Mouse (Mus musculus): ENCODE data around the gene Art3. TPM values are rescaled to one million over a fixed set of nuclear protein-coding genes. Genes with fewer than 3 reads are reported as not detected.
"Not testable (repeated sequence)": the region's sequence is repeated elsewhere in the genome, so short reads cannot be mapped to it uniquely, and the experiment has no call there.

Art3 gene
- total RNA-seq, 2 experiments from 2014 or later = 6.7 to 9.5 TPM

DNA sequence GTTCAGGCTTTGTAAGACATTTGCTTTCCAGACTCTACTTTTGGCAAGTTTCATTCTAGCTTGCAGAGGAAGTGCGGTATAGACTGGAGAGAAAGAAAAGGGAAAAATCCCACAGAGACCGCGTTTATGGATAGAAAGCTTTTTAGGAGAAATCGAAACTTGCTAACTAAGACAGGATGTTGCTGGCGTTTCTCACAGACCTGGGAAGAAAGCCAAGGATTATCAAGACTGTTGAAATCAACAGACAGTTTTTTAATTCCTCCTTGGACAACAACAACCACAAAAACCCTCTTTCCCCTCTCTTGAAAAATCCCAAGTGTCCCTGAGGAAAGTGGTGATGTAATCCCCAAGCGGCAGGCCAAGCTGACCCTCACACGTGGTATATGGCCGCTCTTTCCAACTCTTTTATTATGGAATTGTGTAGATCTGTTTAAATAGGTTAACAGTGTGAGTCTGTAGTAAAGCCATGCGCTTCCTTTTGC lies 773 bp downstream of the Art3 start:
- no peak for DNase-seq (ENCODE audit: low spot score in 2 of 2)

DNA sequence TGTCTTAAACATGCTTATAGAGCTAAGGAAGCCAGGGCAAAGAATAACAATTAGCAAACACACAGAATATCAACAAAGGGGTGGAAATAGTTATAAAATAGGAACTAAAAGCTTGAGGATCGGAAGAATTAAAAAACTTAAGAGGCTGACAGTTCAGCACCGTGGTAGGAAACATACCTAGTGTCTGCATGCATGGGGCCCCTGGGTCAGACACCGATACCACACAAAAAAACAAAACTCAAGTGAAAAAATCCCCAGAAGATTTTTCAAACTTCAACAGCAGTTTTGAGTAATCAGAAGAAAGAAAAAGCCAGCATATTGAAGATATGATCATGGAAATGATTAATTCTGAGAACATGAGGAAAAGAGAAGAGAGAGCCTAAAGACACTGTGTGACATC lies 5.1 kb downstream of the Art3 start:
- DNase-seq (ENCODE audit: low spot score in 2 of 2) = no peak

DNA sequence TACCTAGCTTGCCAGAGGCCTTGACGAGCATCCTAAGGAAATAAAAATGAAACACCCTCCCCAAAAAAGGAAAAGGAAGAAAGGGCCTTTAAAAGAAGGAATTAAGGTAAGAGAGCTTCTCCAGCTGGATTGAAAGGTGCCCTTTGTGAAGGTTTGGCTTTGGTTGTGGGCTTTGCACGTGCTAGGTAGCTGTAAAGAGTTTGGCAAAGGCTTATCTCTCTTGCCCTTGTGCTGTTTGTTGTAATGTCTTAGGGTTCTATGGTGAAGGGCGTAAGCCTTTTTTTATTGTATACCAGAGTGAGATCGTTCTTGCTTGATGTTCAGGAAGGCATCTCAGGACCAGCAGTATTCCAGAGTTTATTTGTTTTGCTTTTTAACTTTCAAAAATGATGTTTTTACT lies 9.0 kb downstream of the Art3 start:
- DNase-seq (ENCODE audit: low spot score in 2 of 2) = no peak

DNA sequence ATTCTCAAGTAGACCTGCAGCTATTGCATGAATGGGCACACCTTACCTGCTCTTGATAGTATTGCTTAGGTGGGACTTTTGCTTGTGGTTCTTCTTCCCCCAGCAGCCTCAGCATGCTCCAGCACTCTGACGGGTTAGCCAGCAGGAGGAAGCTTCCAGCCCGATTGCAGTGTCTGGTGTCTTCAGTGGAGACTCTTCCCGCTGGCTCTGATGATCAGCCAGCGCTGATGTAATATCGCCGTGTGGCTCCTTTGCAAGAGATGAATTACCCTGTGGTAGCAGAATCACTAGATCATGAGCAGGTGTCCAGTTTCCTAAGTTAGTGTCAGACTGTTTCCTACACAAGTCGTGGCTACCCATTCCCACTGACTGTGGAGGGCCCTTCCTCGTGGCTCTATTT lies 13.4 kb downstream of the Art3 start:
- no peak for DNase-seq (ENCODE audit: low spot score in 2 of 2)

DNA sequence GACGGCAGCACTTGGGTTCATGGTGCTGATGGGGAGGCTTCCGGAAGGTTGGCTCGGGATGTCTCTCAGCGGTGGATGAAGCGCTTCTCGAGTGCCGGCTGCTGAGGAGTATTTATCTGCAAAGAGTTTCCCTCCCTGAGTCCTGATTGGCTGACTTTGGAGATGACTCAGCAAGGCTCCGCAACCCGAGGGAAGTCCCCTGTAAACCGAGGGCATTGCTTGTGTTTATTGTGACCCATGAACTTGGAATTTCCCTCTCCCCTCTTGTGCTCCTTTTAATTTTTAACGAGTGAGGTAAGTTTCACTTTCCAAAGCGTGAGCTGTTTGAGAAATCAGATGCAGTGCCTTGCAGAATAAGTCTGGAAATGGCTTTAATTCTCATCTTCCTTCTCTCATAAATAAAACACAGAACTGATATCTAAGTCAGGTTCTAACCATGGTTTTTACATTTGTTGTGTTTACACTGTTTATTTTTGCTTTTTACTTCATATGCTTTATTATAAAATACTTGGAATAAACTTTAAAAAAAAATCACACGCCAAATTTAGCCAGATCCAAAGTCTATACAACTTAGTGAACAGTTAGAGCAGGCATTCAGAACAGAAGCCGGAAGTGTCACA lies 17.3 kb downstream of the Art3 start, which contains the start of gene Cxcl10:
TSS of gene Cxcl10 (minus strand) at position 96 of the 620 bp plus-strand sequence.
- DNase-seq (ENCODE audit: low spot score in 2 of 2) = no peak

DNA sequence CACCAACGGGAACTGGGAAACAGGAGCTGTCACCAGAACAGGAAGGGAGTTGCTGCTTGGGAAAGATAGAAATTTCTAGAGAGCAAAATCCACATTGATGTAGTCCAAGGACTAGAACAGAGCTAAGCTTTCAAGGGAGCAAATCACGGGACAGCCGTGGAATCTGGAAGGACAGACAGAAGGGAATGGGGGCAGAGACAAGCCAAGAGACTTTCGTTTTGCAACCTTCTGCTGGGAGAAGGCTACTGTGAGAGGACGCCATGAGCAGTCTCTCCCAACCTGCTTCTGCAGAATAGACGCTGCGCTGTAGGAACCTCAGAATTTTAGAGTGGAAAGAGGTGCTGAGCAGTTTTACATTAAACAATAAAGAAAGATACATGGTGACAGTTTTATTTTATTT lies 18.1 kb downstream of the Art3 start:
- no peak for DNase-seq (ENCODE audit: low spot score in 2 of 2)

DNA sequence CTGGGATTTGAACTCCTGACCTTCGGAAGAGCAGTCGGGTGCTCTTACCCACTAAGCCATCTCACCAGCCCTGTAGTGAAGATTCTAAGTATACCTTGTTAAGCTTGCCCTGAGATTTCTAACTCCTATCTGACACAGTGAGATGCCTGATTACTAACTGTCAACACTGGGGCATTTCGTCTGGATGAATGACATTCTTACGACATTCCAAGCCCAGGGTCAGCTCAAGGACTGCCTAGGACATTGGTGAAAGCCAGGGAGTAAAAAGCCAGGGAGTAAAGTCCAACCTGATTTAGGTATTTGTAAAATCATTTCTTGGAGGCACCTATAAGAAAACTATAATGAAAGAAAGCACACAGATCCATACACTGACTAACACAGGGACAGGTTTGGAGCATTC lies 21.1 kb downstream of the Art3 start:
- not testable (repeated sequence) for DNase-seq (ENCODE audit: low spot score in 2 of 2)

DNA sequence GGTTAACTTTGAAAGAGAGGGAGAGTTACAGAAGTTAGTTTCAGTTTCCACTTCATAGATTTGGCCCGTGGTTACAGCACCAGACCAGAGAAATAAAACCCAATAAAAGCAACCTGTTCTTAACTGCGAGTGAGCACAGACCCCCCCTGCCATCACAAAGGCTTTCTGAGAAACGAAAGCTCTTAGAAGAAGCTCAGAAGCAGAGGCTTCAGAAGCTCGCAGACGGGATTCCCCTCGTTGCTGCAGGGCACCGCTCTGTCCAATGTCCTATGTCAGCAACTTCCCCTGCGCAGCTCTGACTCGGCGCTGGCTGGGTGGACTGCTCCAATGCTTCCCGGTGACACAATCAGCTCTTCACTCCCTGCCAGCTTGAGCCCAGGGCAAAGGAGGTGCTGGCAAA lies 21.9 kb downstream of the Art3 start:
- DNase-seq (ENCODE audit: low spot score in 2 of 2) = peak in 1 of 2 experiments; percentile 41

DNA sequence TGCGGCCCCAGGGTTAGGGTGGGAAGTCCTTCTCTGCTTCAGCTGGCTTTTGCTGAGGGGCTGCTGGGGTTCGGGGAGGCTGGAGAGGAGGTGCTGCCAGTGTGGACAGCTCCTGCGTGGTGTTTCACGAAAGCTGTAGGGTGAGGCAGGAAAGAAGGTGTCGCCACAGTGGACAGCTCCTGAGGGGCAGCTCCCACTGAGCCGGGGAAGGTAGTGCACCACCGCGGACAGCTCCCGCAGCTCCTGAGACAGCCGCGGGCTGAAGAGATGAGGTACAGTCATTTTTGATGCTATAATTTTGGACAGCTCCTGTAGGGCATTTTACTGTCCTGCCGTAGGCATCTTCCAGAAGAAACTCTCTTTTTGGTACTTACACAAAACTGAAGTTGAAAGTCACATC lies 26.4 kb downstream of the Art3 start:
- DNase-seq (ENCODE audit: low spot score in 2 of 2) = no peak

DNA sequence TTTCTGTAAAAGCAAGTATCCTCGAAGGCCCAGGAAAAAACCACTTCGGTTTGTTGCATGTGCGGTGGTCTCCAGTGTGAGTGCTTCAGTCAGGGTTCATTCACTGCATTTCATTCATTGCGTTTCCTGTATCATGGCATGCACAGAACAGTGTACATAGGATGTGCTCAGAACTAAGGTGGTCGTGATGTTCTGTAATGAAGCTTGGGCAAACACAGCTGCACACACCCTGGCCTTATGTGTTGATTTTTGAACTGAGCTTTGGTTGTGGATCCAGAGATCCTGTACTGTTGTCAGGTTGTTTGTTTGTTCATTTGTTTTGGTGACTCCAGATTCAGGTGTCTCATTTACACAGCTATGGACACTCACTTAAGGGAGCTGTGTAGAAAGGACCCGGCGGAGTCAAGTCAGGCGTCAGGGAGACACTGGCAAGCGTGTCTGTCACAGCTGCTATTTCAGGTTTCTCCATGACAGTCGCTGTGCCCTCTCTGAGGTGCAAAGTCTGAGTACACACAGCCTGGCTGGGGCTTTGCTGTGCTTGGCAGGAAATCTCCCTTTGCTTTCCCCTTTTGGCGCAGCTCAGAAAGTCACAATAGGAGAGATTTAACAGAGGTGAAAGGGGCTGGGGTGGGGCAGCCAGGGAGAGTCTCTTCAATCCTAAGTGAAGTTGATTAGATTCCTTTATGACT lies 27.3 kb downstream of the Art3 start:
- no peak for DNase-seq (ENCODE audit: low spot score in 2 of 2)

DNA sequence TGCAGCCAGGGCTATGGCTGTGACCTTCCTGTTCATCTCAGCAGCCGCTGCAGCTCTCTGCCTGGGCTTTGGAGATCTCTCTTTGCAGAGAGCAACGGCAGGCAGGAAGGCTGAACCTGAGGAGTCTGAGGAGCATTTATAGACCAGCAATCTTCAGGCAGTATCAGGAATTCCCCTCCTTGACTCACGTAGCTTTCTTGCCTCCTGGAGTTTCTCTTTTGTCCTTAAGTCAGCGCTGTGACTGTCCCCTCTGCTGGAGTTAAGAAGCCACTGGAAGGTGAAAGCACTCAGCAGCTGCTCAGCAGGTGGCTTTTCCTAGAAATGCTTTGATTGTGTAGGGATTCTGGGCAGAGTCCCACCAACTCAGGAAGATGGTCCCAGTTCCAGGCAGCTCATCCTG lies 31.6 kb downstream of the Art3 start:
- DNase-seq (ENCODE audit: low spot score in 2 of 2) = no peak

DNA sequence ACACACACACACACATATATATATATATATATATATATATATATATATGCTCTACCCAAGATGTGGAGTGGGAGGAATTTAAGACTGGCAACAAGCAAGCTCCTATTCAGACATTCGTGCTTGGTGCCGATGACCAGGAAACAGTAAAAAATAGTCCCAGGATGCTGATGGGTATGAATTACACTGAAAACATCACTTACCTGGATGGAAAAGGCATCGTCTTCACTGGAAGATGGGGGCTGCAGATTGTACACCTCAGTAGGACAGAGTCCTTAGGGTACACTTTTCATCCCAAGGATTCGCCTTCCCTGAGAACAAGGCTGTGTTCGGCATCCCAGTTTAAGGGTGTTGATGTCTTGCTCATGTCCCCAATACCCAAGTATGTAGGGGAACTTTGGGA lies 32.4 kb downstream of the Art3 start:
- DNase-seq (ENCODE audit: low spot score in 2 of 2) = no peak

DNA sequence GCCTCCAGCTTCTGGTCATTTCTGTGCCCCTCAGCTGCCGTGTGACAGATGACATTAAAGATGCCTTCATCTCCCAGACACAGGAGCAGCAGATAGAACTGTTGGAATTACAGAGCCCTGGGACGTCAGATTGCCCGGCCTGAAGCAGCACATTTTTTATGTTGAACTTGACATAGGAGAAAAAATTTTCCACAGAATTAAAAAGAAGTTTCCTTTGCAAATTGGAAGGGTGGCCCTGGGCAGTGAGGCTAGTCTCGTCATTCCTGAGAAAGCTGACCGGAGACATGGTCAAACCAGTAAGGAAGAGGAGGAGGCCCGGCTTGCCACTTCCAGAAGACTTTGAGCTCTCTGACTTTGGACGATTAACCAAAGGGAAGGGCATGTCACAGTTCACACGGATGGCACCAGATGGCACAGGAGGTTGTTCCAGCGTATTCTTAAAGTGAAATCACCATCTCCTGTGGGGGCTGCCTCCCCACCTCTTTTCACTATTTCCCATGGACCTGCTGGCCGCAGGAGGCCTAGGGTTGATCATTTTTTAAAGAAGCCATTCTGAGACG lies 33.6 kb downstream of the Art3 start:
- no peak for DNase-seq (ENCODE audit: low spot score in 2 of 2)

DNA sequence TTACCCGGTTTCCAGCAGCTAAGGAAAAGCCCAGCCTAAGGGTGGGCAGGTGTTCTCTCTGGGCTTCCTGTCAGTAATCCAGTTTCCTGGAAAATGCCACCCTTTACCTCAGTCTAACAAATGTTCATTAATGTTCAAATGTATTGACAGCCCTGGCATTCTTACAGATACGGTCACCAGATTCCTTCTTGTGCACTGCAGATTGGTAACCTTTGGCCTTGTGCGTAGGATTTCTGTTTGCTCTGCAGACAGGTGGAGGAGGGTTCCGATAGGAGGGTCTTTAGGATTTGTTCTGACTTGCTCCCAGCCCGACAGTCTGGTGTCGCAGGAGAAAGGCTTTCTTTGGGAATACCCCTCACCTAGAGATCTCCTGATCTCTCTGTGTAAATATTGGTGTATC lies 34.9 kb downstream of the Art3 start:
- DNase-seq (ENCODE audit: low spot score in 2 of 2) = no peak

DNA sequence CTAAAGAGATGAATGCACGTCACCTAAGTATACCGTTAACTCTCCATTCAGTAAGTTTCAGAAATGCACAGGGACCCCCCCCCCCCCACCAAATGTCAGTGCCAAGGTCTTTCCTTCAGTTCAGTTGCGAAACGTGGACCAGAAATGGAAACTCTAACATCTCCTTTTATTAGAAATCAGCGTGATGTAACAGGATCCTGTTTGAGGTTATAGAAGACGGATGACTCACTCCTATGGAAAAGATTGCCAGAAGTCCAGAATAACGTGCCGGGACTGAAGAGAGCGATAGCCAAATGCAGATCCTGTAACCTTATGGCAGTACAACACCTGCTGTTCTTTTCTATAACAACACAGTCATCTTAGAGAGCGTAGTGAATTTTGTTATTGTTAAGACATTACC lies 36.8 kb downstream of the Art3 start:
- DNase-seq (ENCODE audit: low spot score in 2 of 2) = no peak

DNA sequence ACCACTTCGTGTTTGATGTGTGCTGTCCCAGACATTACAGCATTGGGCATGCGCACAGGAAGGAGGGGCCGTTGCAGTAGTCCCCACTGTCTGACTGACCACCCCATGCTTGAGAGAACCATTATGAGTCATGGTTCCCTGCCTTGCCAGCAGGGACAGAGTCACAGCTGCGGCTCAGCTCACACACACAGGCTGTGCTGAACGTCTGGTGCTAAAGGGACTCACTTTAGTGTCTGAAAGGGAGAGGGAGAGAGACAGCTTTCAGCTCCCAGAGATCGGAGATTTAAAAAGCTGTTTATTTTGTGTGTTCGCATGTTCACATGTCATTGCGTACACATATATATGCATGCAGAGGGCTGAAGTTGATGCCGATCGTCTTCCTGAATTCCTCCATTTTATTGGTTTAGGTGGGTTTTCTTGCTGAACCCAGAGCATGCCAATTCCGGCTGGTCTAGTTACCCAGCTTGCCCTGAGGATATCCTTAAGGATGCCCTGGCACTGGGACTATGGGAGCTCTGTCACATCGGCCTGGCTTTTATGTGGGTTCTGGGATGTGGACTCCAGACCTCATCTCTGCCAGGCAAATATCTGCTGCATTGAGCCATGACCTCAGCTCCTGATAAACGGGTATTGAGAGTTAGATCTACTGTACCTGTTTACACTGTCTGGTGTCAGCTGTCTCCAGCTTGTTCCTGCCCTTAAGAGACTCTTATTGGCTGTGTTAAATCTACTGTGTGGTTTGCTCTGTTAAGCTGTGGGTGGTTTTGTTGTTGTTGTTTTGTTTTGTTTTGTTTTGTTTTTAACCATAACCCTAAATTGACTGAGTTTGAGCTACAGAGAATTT lies 37.7 kb downstream of the Art3 start:
- peak; percentile 56 to 57 for DNase-seq (ENCODE audit: low spot score in 2 of 2)

DNA sequence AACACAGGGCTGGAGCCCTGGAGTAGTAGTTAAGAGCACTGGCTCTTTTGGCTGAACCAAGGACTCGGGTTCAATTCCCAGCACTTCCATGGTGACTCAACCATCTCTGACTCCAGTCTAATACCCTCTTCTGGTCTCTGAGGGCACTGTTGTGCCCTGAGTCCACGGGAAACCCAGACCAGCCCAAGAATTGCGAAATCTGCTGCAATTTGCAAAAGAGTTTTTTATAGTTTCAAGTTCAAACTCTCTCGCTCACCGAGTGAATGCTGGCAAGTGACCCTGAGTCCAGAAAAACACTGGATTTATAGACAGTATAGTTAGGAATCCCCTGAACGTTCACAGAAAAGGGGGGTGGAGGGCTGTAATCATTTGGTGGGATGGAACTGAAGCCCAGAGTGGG lies 38.8 kb downstream of the Art3 start:
- no peak for DNase-seq (ENCODE audit: low spot score in 2 of 2)

DNA sequence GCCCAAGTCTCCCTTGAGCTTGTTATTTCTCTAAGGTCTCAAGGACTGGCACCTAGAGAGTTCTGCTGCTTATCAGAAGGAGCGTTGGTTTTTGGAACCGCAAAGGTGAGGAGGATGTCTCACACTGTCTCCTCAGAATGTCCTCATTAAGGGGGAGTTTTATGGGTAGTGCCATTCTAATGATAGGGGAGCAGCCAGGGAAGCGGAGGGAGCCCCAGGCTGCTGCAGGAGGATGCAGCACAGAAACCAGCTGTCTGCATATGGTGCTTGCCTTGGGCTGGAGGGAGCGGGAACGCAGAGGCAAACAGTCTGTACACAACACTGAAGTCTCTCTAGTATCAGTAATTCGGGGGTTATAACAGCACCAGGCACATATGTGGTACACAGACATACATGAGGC lies 39.3 kb downstream of the Art3 start:
- no peak for DNase-seq (ENCODE audit: low spot score in 2 of 2)

DNA sequence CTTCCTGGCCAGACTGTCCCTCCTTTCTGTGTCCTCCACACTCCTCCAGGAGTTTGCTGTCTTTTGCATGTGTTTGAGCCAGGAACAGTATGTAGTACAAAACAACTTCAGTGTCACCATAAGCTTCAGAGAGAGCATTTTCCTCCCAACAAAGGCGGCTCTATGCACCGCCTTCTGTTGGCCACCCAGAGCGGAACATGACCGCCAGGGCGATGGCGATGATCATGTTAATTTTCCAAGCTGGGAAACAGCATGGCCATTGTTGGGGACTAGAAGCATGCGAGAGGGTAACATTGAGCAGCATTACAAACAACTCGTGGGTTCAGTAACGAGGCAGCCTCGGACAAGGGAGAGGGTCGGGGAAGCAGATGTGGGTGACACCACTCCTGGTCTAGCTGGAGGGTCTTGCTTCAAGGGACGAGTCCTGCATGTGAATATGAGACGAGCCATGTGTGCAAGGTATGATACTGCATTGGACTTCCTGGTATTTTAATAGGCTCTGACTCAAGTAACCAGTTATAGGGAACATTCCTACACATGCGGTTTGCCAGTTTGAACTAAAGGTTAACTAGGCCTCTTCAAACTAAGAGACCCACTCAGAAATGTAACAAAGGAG lies 39.8 kb downstream of the Art3 start:
- DNase-seq (ENCODE audit: low spot score in 2 of 2) = peak in 1 of 2 experiments; percentile 39

DNA sequence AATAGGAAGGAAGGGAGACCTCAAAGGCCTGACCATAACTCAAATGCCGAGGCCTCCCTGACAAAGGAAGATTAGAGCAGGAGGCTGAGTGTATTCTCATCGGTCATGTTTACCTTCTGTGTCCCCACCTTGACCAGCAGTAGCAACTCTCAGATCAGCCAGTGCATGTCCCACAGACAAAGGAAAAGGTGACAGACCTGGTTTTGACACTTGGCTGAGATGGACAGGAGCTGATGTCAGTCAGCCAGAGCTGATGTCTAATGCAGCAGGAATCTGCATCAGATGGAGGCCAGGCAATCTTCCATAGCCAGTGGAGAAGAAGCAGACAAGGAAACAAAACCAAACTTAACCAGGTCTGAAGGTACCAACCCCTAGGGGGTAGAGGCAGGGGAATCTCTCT lies 41.0 kb downstream of the Art3 start:
- DNase-seq (ENCODE audit: low spot score in 2 of 2) = no peak

DNA sequence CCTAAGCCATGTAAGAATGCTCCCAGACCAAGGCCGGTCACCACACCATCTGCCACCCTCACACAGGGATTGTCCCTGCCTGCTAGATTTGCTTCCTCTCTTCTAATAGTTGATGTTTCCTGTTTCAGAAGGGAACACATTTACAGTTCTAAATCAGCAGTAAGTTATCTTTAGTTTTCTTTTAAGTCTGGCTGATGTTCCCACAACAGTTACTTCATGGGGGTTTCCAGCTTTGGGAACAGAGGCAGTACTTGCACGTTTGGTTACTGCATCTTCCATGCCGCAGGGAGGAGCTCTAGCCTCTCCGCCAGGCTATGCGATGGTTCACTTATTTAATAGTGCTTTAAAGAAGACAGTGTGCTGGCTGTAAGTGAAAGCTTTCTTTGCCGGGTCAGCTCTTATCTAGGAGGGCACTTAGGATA lies 43.1 kb downstream of the Art3 start:
- DNase-seq (ENCODE audit: low spot score in 2 of 2) = no peak
